Mouse (Mus musculus) frontal cortex, adult (tissue): ENCODE data around the gene Tbc1d22a.

ENCODE experiments used
- ATAC-seq: cut with Nextera tagmentation; 2 replicates; pipeline ENCODE4 v1.9.2; 2017; ENCODE audit warnings: mild to moderate bottlenecking, moderate library complexity, mixed read lengths; ENCODE audit not compliant: low TSS enrichment

Gene Tbc1d22a

DNA sequence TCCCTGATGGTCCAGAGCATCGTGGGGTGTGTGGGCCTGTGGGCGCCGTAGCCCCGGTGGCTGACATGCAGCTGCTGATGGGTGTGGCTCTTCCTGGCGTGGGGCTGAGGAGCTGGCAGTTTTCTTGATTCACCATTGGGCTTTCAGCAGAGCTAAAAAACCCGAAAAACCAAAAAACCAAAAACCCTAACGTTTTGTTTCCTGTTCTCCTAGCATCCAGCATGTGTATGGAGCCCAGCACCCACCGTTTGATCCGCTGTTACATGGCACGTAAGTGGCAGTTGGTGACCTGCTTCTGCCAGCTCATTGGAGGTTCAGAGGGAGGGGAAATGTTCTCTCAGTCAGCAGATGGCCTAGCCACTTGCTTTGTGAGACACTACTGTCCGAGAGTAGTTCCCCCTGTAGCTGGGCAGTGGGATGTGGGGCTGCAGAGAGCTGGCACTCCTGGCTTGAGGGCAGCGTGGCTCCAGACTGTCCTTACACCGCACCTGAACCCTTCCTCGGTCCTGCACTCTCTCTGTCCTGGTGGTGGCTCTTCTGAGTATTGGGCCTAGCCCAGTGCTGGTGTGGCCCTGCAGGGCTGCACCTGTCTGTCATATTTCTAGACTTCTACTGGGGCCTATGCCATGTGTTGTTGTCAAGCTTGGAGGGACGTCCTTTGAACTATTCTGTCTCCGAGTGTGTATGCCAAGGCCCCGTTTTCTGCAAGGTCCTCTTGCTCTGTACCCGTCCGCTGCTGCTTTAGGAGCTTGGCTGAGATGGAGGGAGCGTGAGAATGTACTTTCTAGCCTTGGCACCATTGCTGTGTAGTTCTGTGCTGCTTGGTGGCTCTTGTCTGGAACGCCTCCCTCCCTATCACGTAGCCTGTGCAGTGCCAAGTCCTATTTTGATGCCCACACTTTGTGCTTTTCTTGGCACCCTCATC is 20.5 kb downstream of the Tbc1d22a start:
- ATAC-seq, result peak; percentile 83

DNA sequence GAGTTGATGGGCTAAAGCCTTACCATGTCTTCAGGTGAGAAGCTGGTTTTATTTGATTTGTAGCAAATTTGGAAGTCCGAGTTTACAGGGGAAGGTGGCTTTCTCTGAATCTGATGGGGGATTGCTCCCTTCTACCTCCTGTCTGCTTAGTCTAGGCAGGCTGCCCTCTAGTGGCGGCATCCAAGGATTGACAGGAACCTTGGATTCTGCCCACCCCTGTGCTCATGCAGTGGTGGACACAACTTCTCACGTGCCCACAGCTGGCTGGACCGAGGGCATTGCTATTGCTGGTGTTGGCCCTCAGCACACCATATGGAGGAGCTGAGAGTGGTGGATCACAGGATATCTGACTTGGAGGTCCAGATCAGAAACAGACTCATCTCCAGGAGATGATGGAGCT is 22.0 kb downstream of the Tbc1d22a start:
- peak; percentile 45; the same call in 1 of the 2 replicates for ATAC-seq

DNA sequence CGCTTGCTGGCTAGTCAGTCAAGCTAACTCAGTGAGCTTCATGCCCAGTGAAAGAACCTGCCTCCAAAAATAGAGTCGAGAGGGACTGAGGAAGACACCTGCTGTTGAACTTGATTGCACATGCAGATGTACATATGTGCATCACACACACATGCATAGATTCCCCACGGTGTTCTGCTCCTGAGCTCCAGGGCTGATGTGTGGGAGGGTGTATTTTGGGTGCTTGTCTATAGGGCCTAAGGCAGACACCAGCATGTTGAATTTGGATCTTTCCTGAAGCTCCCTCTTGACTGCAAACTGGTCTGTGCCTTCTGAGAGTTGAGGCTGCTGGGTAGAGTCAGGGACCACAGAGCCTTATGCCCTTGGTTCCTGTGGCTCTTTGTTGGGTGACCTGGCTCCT is 23.8 kb downstream of the Tbc1d22a start:
- peak; percentile 36 for ATAC-seq

DNA sequence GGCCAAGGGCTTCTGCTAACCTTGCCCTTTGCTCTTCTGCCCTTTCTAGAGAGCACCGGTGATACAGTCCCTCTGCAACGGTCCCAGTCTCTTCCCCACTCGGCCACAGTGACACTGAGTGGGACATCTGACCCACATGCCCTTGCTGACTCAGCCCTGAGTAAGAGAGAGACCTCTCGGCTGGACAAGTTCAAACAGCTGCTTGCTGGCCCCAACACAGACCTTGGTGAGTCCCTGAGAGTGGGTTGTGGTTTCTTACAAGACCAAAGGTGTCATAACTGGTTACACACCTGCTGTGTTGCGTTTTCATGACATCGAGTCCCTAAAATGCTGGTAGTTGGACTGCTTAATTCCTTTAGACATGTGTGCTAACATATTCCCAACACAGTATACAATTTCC is 24.8 kb downstream of the Tbc1d22a start:
- no peak for ATAC-seq

DNA sequence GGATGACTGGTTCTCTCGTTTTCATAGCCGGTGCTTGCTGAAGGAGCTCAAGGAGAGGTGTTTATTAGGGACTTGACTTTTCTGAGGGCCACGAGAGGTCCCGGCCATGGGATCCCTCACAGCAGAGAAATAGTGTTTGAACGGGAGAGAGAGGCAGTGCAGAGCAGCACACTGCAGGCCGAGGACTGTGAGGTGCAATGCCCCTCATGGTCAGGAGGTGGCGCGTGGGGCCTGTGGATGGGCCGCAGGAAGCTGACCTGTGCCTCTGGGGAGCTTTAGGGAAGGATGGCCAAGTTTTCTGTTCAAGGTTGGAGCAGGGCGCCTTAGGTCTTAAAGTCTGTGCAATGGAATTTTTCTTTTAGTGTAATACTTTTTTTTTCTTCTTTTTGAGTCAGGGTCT is 25.5 kb downstream of the Tbc1d22a start:
- no peak for ATAC-seq

DNA sequence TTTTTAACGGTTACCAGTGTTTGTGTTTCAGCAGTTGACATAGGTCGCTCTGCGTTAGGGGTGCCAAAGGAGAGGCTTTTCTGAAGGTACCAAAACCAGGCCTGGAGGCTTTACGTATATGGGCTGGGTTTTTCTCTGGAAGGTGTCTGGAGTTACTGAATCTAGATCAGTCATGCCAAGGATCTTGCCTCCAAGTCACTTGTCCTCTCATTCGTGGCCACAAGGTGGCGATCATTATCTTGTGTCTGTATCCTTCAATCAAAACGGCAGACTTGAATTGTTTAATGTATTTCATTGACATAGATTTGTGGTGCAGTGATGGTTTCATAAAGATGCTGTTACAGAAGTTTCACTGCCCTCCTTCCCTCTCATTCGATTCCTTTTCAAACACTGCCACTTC is 29.4 kb downstream of the Tbc1d22a start:
- peak; percentile 76 for ATAC-seq

DNA sequence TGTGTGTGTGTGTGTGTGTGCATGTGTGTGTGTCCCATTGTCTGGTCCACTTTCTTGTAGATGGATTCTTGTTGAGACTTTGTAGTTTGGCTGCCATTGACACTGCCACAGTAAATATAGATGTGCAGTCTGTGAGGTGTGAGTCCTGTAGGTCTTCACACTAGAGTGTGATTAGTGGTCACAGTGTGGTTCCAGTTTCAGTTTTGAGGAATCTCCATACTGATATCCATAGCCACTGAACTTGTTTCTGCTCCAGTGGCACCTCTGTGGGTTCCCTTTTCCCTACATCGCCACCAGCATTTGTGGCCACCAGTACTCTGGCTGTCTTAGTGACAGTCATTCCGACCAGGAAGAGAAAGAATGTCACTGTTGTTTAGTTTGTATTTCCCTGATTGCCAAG is 30.1 kb downstream of the Tbc1d22a start:
- ATAC-seq, result no peak

DNA sequence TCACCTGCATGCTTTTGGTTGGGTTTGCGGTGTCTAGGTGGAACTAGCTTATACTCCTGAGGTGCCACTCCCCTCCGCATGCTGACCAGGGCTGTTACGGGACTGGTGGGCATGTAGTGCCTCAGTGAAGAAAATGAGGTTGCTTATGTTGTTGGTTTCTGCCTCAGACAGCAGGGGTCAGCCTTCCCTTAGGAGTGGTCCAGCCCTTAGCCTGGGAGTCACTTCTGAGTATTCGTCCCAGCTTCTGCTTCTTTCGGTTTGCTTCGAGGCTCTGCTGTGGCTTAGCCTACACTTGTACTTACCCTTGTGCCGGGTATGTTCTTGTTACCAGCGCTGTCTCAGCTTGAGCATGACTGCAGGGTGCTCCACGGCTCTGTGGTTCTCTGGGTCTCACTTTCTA is 36.0 kb downstream of the Tbc1d22a start:
- peak; percentile 70 for ATAC-seq

DNA sequence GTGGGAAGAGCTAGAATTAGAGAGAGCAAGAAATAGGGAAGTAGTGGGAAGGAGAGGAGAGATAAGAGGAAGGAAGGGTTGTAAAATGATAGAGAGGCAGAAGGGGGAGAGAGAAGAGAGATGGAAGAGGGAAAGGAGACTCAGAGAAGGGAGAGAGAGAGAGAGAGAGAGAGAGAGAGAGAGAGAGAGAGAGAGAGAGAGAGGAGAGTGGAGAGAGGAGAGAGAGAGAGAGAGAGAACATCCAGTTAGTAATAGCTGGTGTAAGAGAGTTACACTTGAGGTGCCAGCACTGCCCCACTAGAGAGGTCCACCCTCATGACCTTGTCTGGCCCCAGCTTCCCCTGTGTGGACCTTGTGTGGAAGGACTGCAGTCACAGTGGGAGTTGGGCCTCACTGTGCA is 37.9 kb downstream of the Tbc1d22a start:
- no peak for ATAC-seq

DNA sequence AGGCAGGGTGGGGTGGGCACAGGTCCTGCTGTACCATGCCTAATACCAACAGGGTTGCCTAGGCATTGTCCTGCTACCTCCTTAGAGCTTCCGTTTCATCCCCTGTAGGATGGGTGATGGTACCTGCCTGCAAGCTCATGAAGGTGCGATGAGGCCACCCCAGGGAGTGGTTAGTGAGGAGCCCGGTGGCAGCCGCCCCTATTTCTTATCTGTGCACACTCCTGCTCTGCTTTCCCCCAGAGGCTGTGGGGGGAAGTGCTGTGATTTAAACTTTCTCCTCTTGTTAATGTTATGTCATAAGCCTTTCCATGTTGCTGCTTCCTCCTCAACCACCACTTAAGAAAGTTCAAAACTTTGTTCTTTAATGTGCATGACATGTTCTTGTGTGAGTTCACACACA is 38.4 kb downstream of the Tbc1d22a start:
- ATAC-seq, result peak; percentile 42; the same call in 1 of the 2 replicates

DNA sequence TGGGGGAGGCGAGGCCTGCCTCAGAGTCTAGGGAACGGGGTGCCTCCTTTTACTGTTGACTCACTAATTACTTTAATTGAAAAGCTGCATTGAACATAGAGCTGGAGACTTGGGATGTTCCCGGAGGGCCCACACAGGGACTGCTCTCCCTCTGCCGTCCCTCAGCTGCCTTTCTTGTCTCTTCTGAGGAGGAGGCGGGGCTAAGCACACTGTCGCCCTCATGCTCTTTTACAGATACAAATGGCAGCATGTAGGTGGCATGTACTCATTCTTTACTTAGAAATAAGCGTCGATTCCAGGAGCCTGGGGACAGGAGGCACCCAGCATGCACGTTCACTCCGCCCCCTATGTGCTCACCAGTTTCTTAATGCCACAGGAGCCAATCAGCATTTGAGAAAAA is 39.2 kb downstream of the Tbc1d22a start:
- ATAC-seq, result peak; percentile 75

DNA sequence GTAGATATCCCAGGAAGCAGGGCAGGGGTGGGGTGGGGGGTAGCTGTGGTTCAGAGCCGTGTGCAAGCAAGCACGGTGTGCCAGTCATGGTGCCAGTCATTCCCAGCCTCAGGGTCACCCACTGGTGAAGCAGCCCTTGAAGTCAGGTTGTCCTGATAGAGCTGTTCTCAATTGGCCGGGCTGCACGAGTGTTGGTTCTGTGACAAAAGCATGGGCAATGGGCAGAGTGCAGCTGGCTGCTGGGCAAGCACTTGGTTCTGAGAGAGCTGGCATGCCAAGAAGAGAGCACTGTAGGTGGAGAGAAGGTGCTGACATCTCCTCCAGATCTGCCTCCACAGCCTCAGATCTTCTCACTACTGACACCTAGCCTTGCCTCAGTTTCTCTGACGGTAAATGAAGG is 41.9 kb downstream of the Tbc1d22a start:
- no peak for ATAC-seq

DNA sequence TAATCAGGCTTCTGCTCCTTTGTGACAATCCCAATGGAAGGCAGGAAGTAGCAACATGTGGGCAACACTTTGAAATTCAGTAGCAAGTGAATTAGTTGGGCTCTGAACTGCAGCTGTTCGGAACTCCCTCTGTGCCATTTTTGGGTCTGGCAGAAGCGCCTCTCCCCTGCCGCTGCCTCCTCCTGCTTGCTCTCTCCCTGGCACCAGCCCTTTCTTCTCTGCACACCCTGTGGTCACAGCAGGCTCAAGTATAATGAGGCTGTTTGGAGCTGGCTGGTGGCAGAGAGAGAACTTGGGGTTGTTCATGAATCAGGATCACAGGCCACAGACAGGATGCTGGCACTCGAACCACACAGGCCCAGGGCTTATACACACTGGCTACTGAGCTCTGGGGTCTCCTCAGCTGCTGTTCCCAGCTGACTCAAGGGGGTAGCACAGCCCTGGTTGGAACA is 42.5 kb downstream of the Tbc1d22a start:
- ATAC-seq, result peak; percentile 36; the same call in 1 of the 2 replicates

DNA sequence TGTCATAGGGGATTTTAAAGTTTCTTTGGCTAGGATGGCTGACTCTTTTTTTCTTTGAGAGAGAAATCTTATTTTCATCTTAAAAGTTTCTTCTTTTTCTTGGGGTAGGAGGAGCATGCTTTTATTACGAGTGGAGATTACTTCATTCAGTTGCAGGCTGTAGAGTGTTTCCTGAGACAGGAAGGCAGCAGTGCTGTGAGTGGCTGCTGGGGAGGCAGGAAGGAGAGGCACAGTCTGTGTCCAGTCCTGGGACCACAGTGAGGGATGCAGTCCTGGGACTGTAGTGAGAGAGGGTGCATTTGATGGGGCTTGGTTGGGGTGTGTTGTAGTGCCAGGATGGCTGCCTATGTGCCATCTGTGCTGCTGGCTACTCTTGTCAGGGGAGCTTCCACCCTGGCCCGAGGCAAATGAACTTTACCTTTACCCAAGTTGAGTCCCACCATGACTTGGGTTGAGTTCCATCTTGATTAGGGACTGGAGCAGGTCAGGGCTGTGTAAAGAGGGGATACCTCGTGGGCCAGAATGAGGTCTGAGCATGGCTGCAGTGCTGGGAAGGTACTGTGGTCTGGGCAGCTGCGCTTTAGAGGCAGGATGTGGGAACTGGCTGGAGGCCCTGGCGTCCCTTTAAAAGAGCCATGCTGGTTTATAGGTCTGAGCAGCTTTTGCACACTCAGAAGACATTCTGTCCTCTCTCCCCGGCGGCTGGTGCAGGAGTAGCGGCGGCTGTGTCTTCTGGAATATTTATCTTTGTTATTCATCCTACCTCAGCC is 43.8 kb downstream of the Tbc1d22a start:
- no peak for ATAC-seq

DNA sequence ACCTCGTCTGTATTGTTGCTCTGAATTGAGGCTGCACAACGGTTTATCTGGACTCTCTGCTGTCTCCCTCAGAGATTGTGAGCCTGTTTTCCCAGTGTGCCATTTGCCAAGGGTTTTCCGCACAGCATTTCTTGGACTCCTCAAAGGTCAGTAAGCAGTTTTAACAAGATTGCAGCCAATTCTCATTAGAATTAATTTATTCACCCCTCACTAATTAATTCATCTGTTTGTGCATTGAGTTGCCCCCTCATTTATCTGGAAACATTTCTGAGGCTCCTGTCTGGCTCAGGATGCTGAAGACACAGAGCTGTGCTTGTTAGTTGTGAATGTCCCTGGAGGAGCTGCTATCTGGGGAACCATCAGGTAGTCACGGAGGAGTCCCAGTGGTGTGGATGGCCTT is 45.0 kb downstream of the Tbc1d22a start:
- no peak for ATAC-seq

DNA sequence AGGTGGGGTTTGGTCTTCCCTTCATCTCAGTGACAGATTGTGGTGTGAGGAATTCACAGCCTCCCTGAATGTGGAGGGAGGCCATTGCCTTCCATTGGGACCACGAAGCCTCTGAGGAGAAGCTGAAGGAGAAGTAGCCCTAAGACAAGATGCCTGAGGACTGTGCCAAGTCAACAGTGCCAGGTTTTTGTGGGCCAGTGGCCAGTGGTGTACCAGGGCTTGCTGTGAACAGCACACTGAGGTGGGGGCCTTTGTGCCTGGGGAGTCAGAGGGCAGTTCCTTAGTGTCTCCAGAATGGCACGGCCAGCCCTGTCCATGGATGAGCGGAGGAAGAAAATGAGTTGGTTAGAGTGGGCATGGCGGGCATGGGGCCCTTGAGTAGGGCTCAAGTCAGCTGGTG is 45.9 kb downstream of the Tbc1d22a start:
- no peak for ATAC-seq

DNA sequence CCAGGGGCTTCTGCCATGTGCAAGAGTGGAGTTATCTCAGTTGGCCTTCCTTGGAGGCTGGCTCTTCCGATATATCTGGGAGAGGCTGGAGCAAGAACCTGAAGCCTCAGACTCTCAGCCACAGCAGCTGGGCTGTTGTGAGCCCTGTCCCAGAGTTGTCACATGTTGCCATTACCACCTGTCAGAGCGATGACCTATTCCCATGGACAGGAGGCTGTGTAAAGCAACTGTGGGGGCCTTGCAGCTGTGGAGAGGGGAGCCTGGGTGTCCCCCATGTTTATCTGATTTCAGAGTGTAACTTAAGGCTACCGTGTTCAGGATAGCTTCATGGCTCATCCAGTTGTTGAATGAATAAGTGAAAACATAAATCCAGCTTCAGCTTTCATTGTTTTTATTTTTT is 50.1 kb downstream of the Tbc1d22a start:
- no peak for ATAC-seq

DNA sequence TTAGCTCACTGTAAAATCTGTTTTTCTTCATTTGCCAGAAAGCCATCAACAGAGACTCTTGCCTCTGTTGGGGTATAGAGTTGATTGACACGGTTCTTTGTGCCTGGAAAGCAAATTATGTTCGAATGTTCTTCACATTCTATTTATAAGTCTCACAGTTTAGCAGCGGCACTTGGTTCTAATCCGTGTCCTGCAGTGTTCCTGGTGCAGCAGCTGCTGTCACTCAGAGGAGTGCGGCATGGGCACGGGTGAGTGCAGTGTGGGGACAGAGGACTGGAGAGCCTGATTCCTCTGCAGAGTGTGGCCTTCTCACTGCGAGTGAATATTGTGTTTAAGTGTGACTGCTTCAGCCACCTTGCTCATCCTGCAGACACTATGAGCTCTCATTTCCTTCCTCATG is 50.5 kb downstream of the Tbc1d22a start:
- ATAC-seq, result peak; percentile 64; the same call in 1 of the 2 replicates

DNA sequence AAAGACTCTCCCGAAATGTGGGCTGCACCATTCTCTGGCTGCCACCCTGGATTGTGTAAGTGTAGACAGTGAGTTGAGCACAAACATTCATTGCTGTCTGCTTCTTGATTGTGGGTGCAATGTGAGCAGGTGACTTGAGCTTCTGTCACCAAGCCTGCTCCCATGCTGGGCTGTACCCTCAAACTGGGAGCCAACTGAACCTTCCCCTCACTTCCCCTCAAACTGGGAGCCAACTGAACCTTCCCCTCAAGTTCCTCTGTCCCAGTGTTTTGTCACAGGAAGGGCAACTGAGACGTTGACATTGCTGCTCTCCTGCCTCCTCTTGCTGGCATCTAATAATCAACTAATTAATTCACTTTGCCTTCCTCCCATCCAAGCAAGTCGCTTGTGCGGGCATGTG is 52.7 kb downstream of the Tbc1d22a start:
- no peak for ATAC-seq

DNA sequence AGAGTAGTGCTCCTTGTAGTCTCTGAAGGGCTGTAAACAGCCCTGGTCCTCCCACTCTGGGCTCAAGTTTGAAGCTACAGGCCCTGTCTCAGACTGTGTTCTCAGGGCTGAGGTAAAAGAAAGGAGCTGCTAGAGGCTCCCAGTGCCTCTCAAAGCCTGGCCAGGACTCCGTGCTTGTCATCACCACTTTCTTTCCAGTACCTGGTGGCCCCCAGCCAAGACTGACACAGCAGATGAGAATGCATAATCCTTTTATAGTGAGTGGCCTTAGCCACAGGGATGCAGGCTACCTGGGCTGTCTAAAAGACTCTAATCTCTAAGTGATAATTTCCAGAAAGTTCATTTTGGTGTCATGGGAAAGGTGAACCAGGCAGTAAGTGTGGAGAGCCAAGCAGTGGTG is 54.3 kb downstream of the Tbc1d22a start:
- no peak for ATAC-seq

DNA sequence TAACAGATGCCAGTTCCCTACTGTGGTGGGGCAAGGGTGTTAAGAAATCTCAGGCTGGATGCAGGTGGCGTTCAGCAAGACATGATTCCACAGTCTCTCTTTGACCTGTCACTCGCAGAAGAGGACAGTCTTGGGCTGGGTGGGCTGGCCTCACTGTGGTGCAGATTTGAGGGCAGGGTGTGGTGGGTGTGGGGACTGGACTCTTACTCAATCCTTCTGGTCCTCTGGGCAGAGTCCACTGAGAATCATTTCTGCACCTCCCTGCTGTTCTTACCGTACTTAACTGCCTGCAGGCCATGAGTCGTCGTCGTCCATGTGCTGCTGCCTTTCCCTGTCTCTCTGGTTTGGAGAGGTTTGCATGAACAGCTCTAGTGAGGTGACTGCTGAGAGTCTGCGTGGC is 61.5 kb downstream of the Tbc1d22a start:
- no peak for ATAC-seq

DNA sequence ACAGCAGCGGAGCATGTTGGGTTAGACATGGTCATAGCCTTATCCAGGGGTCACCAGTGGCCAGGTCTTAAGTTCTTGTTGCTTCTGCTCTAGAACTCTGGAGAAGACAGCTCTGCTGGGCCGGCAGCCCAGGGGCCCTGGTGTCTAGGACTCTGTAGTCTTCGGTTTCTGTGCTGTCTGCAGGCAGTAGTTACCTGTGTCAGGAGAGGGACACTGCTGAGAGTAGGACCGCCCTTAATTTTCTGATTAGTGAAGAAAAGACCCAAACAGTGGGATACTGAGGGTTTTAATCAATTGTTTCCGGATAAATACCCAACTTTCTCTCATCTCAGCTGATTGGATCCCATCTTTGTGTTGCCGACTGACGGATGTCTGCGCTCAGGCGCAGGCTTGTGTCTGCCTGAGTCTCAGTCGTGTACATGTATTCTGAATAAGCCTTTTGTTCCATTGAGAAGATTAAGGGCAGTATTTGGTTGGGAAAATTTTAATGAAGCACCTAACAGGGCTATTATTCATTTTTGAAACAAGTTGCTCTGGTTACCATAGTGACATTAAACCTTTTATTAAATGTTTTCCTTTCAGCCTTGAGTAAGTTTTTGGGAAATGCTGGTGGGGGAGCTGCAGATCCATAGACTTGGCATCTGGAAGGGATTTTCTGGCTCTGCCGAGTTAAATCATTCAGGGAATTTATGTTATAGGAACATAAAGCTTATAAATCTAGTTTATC is 62.4 kb downstream of the Tbc1d22a start:
- no peak for ATAC-seq
